Mouse (Mus musculus) urinary bladder, adult 18-20 months (tissue): ENCODE measurements around the gene Slc30a10.

Experiments
- DNase-seq, 2 experiments: peaks; one replicate each; pipeline ENCODE4 v3.0.0; 2022; ENCODE audit warnings: low spot score in 2 of 2, mixed read lengths in 2 of 2

Gene Slc30a10

GRCm38 (mm10) chr1:185462889-185463288 lies 8.2 kb downstream of the Slc30a10 start:
- DNase-seq = no peak

- DNase-seq = no peak
Observed at GRCm38 (mm10) chr1:185469551-185470021, 14.9 kb downstream of the Slc30a10 start.

- no peak for DNase-seq
Observed at GRCm38 (mm10) chr1:185472025-185472720, 17.5 kb downstream of the Slc30a10 start.

- DNase-seq = no peak
Observed at GRCm38 (mm10) chr1:185472730-185473129, 18.1 kb downstream of the Slc30a10 start.

GRCm38 (mm10) chr1:185473437-185473836 lies 18.8 kb downstream of the Slc30a10 start:
- DNase-seq = no peak

GRCm38 (mm10) chr1:185479861-185480260 lies 25.2 kb downstream of the Slc30a10 start:
- no peak for DNase-seq

- DNase-seq = no peak
Observed at GRCm38 (mm10) chr1:185482001-185482761, 27.5 kb downstream of the Slc30a10 start.

GRCm38 (mm10) chr1:185482762-185483161 lies 28.1 kb downstream of the Slc30a10 start:
- no peak for DNase-seq

- no peak for DNase-seq
Observed at GRCm38 (mm10) chr1:185483356-185484057, 28.9 kb downstream of the Slc30a10 start.

- DNase-seq = no peak
Observed at GRCm38 (mm10) chr1:185484281-185484680, 29.6 kb downstream of the Slc30a10 start.

GRCm38 (mm10) chr1:185489893-185490292 lies 35.2 kb downstream of the Slc30a10 start:
- DNase-seq = no peak

GRCm38 (mm10) chr1:185490603-185491002 lies 36.0 kb downstream of the Slc30a10 start:
- no peak for DNase-seq

GRCm38 (mm10) chr1:185493439-185494034 lies 38.9 kb downstream of the Slc30a10 start:
- DNase-seq = no peak

GRCm38 (mm10) chr1:185496791-185497460 lies 42.3 kb downstream of the Slc30a10 start:
- DNase-seq = no peak

GRCm38 (mm10) chr1:185500602-185501001 lies 46.0 kb downstream of the Slc30a10 start:
- no peak for DNase-seq

- no peak for DNase-seq
Observed at GRCm38 (mm10) chr1:185501801-185502340, 47.2 kb downstream of the Slc30a10 start.

- DNase-seq = no peak
Observed at GRCm38 (mm10) chr1:185502550-185502949, 47.9 kb downstream of the Slc30a10 start.

- no peak for DNase-seq
Observed at GRCm38 (mm10) chr1:185509042-185509441, 54.4 kb downstream of the Slc30a10 start.

GRCm38 (mm10) chr1:185511306-185511705 lies 56.7 kb downstream of the Slc30a10 start:
- DNase-seq = no peak

GRCm38 (mm10) chr1:185515526-185515979 lies 60.9 kb downstream of the Slc30a10 start:
- DNase-seq = no peak

- no peak for DNase-seq
Observed at GRCm38 (mm10) chr1:185516041-185516440, 61.4 kb downstream of the Slc30a10 start.
